Mouse (Mus musculus) T-helper 17 cell (primary cell): ENCODE measurements around the gene Copa.

ENCODE experiments used
- in situ Hi-C, 2 experiments: fragments of 300-600 bp; cut with MboI, MseI; formaldehyde crosslinking; loops; 1 replicate in 1 of 2; 2 replicates in 1 of 2; pipeline ENCODE4 v1.15.1; 2025; ENCODE audit warnings: high pct_unique_total_duplicates in 2 of 2

Gene Copa

DNA sequence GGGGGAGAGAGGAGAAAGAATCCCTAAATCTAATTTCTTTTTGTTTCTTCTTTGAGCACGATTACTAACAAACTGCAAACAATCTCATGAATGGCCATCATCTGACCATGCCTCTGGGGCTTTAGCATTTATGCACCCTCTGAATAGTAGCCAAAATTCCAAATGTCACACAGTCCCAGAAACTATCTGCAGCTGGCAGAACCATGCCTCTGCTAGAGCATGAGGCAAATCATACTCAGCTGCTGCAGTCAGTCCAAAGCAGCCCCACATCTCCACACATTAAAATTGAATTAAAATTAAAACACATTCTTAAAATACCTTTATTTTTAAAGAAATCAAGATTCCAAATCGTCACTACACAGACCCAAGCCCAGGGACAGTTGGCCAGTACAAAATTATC, 57.8 kb downstream of the Copa start:
- in situ Hi-C loops: loop anchor here in 1 of 2 experiments (10.0 kb wide), 1 partner anchor 175 kb away; no protein-coding TSS in a partner anchor

DNA sequence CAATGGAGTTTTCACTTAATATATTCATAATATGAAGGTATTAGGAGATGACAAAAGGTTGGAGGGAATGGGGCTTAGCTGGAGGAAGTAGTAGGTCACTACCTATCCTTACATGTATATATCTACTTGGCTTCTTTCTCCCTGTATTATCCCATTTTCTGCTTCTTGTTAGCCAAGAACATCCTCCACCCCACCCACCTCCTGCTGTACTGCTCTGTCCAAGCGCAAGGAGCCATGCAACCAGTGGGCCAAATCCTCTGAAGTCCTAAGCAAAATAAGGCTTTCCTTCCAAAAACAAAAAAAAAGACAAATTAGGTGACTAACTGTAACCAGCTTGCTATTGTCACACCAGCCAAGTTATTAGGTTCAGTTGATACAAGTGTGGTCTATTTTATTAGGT, 58.5 kb downstream of the Copa start:
- in situ Hi-C loops: loop anchor here in 1 of 2 experiments (10.0 kb wide), 1 partner anchor 174 kb away; no protein-coding TSS in a partner anchor

DNA sequence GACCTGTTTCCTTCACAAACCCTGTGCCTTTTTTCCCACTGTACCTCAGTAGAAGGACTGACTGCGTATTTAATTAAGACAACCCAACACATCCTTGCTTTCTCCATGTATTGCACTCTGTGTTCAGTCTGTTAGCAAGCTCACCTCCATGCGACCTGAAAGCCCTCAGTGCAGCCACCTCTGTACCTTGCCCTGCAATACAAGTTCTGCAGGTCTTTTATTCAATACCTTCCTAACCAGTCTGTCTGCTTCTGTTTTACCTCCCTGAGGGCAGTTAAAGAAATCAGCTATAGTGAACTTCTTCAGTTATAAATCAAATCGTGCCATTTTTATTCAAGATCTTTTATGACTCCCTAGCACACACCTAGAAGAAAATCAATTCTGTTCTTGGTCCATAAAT, 59.2 kb downstream of the Copa start:
- in situ Hi-C loops: loop anchor here in 1 of 2 experiments (10.0 kb wide), 1 partner anchor 173 kb away; no protein-coding TSS in a partner anchor

DNA sequence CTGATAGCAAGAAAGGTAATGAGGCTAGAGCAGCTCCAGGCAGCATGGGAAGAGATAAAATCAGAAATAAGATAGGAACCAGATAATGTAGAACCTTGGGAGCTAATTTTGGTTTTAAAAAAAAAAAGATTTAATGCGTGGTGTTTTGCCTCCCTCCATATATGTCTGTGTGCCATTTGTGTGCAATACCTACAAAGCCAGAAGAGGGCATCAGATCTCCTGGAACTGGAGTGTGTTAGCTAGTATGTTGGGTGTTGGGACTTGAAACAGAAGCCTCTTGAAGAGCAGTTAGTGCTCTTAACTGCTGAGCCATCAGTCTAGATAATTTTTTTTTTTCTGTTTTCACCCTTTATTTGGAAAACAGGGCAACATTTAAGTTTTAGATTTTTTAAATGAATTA, 61.2 kb downstream of the Copa start:
- in situ Hi-C loops: loop anchor here in 1 of 2 experiments (10.0 kb wide), 1 partner anchor 171 kb away; no protein-coding TSS in a partner anchor

DNA sequence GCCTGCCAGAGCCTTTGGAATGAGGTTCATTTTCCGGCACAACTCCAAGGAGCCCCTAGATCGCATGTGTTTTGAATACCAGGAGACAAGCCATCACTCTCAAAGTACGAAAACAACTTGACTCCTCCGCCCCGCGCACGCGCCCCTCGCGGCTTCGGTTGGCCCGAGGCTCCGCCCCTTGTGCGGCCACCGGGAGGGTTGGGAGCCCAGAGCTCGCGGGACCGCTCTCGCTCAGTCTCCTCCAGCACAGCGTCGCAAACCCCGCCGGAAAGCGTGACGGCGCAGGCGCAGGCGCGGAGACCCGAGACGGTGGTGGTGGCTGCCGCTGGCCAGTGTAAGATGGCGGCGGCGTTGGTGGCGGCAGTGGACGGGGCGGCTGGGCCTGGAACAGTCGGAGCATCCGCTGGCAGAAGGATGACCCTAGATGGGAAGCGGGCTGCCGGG, 65.5 kb downstream of the Copa start, which contains the start of gene Dcaf8:
Gene Dcaf8 (plus strand): TSS at position 250 of the 444 bp plus-strand sequence.
- in situ Hi-C loops: loop anchor here (5.0 to 10.0 kb wide), 2 partner anchors 164 to 167 kb away; no protein-coding TSS in a partner anchor

DNA sequence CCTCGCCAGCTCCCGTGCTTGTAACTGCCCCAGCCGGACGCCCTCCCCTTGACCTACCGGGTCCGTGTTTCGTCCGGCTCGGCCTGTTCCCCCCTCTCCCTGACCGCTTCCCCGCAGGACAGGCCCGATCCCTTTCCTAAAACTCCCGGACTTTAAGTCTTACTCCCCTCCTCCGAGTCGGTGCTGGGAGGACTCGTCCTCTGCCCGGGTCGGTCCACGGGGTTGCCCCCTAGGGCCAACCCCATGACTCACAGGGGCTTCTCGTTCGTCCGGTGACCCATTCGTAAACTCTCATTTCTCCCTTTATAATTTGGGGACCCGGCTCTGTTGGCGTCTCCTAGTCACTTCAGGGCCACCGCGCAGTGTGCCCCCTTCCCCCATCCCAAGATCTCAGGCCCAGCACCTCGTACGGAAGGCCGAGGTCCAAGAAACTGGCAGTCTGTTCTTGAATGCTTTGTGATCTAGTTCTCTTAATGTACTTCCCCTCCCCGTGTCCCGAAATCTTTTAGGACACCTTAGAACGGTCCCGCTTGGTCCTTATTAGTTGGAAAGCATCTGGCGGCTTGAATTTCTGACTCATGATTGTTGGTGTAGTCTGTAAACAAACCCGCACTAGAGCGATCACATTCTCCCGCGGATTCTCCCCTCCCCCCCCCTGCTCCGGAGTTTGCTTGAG, 66.1 kb downstream of the Copa start:
- in situ Hi-C loops: loop anchor here (5.0 to 10.0 kb wide), 2 partner anchors 164 to 166 kb away; no protein-coding TSS in a partner anchor

DNA sequence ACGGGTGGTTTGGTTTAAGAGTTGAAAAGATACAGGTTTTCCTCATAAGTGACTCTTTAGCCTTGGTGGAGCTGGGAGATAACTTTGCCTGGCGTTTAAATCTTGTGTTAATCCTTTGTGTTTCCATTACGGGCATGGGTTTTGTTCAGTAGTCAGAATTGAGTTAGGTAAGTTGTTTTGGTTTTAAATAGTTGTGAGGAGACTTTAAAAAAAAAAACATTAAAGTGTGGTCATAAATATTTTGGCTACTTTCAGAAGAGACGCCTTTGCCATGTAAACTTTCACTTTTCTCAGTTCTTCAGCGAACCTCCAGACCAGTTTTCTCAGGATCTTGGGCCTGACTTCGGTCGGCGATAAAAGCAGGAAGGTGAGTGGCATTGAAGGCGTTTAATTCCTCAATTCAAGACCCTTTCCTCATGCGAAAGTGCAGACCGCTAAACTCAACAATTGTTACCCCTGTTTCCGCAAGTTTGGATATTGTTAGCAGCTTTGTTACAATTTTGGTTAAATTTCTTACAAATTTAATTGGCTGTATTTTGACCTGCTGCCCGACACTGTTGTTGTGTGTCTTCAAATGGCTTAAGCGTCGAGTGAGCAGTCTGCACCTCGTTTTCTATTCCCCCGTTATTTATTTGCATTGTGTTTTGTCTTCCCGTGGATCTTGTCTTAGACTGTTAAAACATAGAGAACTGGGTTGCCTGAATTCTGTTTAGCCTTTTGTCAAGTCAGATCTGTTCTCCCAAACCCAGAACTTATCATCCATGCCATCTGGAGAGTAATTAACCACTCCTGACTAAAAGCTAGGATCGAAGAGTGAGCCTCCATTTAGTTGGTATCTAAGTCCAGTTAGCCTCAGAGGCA, 66.9 kb downstream of the Copa start:
- in situ Hi-C loops: loop anchor here (5.0 to 10.0 kb wide), 2 partner anchors 163 to 166 kb away; no protein-coding TSS in a partner anchor

DNA sequence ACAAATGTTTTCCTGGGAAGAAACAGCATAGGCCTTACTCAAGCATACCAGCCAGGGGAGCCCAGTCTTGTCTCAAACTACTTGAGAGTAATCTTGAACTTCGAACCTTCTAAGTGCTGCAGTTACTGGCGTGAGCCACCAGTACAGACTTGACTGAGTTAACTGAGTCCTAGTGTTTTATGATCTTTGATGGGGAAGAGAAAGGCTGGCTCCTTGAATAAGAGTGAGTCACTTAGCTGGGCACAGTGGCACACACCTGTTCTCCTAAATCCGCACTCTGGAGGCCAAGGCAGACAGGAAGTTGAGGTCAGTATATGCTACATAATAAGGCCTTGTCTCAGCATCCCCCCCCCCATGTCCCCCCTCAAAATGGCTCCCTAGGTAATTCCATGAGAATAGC, 72.2 kb downstream of the Copa start:
- in situ Hi-C loops: no loop called here

DNA sequence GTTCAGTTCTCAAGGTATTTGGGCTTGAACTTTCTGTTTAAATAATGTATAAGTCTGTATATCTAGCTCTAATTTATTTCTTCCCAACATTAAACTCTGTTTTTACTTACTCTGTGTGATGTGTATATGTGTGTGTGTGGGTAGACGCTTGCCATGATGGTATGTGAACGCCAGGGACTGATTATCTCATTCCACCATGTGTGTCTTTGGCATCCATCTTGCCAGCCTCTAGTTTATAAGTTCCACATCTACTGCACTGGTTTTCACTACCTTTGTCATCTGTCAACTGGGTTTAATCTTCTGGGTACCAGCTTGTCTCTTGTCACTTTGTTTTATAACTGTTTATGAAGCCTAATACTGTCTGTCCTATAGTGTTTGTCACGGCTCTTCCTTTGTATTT, 73.2 kb downstream of the Copa start:
- in situ Hi-C loops: no loop called here

DNA sequence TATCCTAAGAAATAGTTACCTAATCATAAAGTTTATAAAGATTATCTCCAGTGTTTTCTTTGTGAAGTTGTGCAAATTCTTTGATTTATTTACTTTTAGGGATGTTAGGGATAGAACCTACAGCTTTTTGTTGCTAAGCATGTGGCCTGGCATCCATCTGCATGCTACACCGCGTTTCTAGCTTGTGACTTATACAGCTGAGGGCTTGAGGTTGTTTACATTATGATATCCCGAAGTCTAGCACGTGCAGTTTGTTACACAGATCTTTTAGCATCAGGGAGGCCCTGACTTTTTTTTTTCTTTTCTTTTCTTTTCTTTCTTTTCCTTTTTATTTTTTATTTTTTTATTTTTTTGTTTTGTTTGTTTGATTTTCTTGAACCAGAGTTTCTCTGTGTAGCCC, 77.6 kb downstream of the Copa start:
- in situ Hi-C loops: no loop called here

DNA sequence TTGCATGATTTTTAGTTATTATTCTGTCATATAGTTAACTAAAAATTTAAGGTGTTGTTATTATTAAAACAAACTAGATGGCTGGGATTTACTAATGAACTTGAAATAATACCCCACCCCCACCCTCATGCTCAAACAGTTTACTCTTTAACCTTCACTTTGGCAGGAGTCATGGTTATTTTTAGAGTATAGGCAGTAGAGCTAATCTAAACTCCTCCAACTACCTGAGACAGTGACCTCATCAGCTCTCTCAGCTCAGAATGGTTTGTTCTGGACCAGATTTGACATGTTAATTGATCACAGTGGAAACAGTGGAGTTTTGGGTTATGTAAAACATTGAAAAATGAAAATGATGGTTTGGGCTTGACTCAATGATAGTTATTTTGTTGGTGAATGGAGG, 78.2 kb downstream of the Copa start:
- in situ Hi-C loops: no loop called here

DNA sequence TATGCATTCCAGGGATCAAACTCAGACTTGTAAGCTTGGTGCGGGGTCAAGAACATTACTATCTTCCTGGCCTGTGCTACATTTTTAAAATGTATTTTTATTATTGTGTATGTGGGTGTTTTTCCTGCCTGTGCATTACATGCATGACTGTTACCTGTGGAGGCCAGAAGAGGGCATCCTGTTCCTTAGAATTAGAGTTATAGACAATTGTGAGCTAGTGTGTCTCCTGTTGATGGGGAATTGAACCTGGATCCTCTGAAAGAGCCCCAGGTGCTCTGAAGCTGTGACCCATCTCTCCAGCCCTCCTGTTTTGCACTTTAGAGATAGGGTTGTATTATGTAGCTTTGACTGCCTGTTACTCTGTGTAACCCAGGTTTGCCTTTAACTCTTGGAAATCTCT, 79.7 kb downstream of the Copa start:
- in situ Hi-C loops: no loop called here

DNA sequence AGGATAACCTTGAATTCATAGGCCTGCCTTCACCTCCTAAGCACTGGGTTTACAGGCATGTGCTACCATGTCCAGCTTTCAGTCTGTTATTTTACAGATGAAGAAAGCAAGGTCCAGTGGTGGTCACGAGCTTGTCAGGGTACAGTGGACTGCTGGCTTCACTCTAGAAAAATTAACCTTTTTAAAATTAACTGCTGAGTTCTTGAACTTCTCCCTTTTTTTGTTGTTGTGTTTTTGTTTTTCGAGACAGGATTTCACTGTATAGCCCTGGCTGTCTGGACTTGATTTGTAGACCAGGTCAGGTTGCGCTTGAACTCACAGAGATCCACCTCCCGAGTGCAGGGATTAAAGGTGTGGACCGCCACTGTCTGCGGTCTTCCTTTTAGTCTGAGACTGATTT, 80.6 kb downstream of the Copa start:
- in situ Hi-C loops: no loop called here

DNA sequence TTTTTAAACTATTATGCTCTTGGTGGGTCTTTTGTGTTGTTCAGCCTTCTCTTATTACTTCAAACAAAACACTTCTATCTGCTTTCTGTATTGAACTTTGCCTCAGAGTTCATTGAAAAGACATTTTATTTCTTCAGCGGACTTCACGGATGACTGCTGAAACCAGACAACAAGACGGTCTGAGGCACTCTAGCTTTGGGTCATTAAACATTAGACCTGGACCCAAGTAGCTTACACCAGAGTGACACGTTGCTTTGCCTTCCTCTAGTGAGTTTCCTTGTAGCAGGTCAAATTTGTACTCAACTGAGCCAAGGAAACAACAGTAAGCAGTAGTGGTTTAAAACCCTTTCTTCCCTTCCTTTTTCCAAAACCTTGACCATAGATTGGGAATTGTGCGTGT, 85.6 kb downstream of the Copa start:
- in situ Hi-C loops: no loop called here

DNA sequence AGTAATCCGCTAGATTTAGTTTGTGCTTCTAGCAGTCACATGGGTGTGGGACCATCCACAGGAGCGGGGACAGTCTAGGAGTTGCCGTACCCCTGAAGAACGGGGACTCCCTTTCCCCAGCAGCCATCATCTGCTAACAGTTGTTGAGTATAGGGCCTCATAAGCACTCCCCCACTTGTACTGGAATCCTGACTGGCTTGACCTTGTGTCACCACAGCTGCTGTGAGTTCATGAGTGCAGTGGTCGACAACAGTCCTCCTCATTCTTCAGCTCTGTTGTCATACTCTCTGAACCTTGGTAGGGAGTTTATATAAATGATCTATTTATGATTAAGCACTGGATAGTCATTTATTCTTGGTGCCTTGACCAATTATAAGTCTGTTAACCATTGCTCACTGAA, 87.5 kb downstream of the Copa start:
- in situ Hi-C loops: no loop called here
